Mouse (Mus musculus): ENCODE data around the gene Ndufb4. TPM values are rescaled to one million over a fixed set of nuclear protein-coding genes. Genes with fewer than 3 reads are reported as not detected.

The Ndufb4 gene
- polyA plus RNA-seq, 1 experiment from 2014 or later, result 57.1 TPM

DNA sequence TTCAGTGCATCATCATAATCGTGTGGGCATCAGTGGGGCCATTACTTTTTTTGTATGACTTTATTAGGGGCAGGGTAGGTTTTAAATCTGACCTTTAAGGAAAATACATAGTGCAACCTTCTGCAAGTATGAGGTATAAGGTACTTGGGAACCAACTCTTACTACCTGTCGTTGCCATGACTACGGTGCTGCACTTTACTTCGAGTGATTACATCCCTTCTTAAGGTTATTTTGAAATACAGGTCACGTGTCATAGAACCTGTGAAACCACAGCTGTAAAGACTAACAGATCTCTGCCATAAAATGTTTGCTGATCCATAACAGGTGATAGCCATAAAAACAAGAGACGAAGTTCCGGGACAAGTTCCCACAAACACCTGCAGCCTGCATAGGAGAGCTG lies 55.8 kb downstream of the Ndufb4 start:
- no peaks in the 10 kb centered on the region for H3K36me3 ChIP-seq
- no peak overlapping the region for H3K27ac ChIP-seq
- no peaks in the 10 kb centered on the region for H3K4me1 ChIP-seq
- no peak overlapping the region for H3K4me3 ChIP-seq (replicated peaks)
- no peak overlapping the region for H3K9ac ChIP-seq
- WGBS, result 86% methylated on average over 7 of the region's 7 CpGs
- no peaks in the 10 kb centered on the region for H3K27me3 ChIP-seq
- no peak for ATAC-seq (replicated peaks; ENCODE audit: low FRiP score)
- H3K4me2 ChIP-seq, result no peak overlapping the region
- H3K9me3 ChIP-seq (replicated peaks), result no peaks in the 10 kb centered on the region

- H3K9me3 ChIP-seq (replicated peaks), result no peaks in the 10 kb centered on the region
- H3K4me1 ChIP-seq, result no peaks in the 10 kb centered on the region
- H3K27me3 ChIP-seq, result no peaks in the 10 kb centered on the region
- no peak for ATAC-seq (replicated peaks; ENCODE audit: low FRiP score)
- H3K9ac ChIP-seq, result no peak overlapping the region
- no peaks in the 10 kb centered on the region for H3K36me3 ChIP-seq
- no peak overlapping the region for H3K4me2 ChIP-seq
- no peak overlapping the region for H3K27ac ChIP-seq
- no peak overlapping the region for H3K4me3 ChIP-seq (replicated peaks)
- WGBS, result 74% methylated on average over 5 of the region's 5 CpGs
Observed at GRCm38 (mm10) chr16:37597412-37597811, 56.8 kb downstream of the Ndufb4 start.

Other genes with a start within 250 kb of the Ndufb4 start
- gene Gtf2e1, start 114.7 kb downstream of the Ndufb4 start, polyA plus RNA-seq (2015; fragmentation: Nextera tagmentation; extraction: Ambion mirVana), result 27.6 and 27.9 TPM in 2 replicates
- 22.3 and 23.6 TPM in 2 replicates for gene Rabl3, start 114.6 kb downstream of the Ndufb4 start, polyA plus RNA-seq (2015; fragmentation: Nextera tagmentation; extraction: Ambion mirVana)
- gene Hgd, start 74.3 kb downstream of the Ndufb4 start, polyA plus RNA-seq (2015; fragmentation: Nextera tagmentation; extraction: Ambion mirVana), result 4.0 and 4.6 TPM in 2 replicates
- gene Fstl1, start 122.4 kb upstream of the Ndufb4 start, polyA plus RNA-seq (2015; fragmentation: Nextera tagmentation; extraction: Ambion mirVana), result 557 and 571 TPM in 2 replicates
- 0.19 and 0.42 TPM in 2 replicates for gene Gm36028, start 206.7 kb upstream of the Ndufb4 start, polyA plus RNA-seq (2015; fragmentation: Nextera tagmentation; extraction: Ambion mirVana)
- 65.6 TPM in 2 replicates for gene Lrrc58, start 213.9 kb upstream of the Ndufb4 start, polyA plus RNA-seq (2015; fragmentation: Nextera tagmentation; extraction: Ambion mirVana)

Data from kidney, embryonic 15.5 days (tissue).